Mouse (Mus musculus) E14TG2a.4 (cell line): ENCODE results near the gene Apoe.

Experiments used
- H3K27me3 ChIP-seq: 2 replicates; pipeline ENCODE4 v1.6.1; 2014; ENCODE audit warnings: low read length, control low read depth; ENCODE audit not compliant: insufficient read depth
- H3K36me3 ChIP-seq: 2 replicates; pipeline ENCODE4 v1.6.1; 2014; ENCODE audit warnings: low read length, control low read depth; ENCODE audit not compliant: insufficient read depth
- H3K4me1 ChIP-seq: replicated peaks from 2 replicates; pipeline ENCODE4 v1.6.1; 2014; ENCODE audit warnings: low read depth, low read length, control low read depth
- H3K4me3 ChIP-seq: replicated peaks from 2 replicates; pipeline ENCODE4 v1.5.1; 2014; ENCODE audit warnings: mild to moderate bottlenecking, low read length
- H3K9me3 ChIP-seq: 2 replicates; pipeline ENCODE4 v1.6.1; 2014; ENCODE audit warnings: low read length, control low read depth
- CTCF ChIP-seq: conservative IDR thresholded peaks from 2 replicates; pipeline ENCODE4 v1.5.1; 2014; ENCODE audit warnings: low read length
- NANOG ChIP-seq: IDR thresholded peaks from 2 replicates; pipeline ENCODE4 v1.6.1; 2014; ENCODE audit warnings: borderline replicate concordance, low read length, mixed read lengths
- POU5F1 ChIP-seq: IDR thresholded peaks from 2 replicates; pipeline ENCODE4 v1.6.1; 2014; ENCODE audit warnings: low read length, borderline replicate concordance

Apoe gene

GRCm38 (mm10) chr7:19681202-19681694, 17.7 kb downstream of the Apoe start, which contains the start of the genes Gm44805 and Apoc4:
Gene Gm44805, minus strand, starts transcription at chr7:19681423.
Gene Apoc4, minus strand, starts transcription at chr7:19681479.
- Histone ChIP-seq H3K27me3 (no peaks in the 10 kb centered on the region), H3K4me1 (peaks cover 54% of the 10 kb centered on the region)
- TF ChIP-seq NANOG (no peak), POU5F1 (no peak), CTCF (no peak)

GRCm38 (mm10) chr7:19680702-19681101, 18.3 kb downstream of the Apoe start:
- no peak overlapping the region for H3K4me3 ChIP-seq
- TF ChIP-seq CTCF: no peak
- TF ChIP-seq NANOG: no peak
- no peak for TF ChIP-seq POU5F1
- H3K4me1 ChIP-seq: peaks cover 52% of the 10 kb centered on the region
- no peaks in the 10 kb centered on the region for H3K36me3 ChIP-seq
- no peaks in the 10 kb centered on the region for H3K9me3 ChIP-seq
- H3K27me3 ChIP-seq: no peaks in the 10 kb centered on the region

More at GRCm38 (mm10) chr7:19681202-19681694, 17.7 kb downstream of the Apoe start, which contains the start of the genes Gm44805 and Apoc4:
- Histone ChIP-seq H3K4me3 (no peak within 1 kb of the TSS), H3K36me3 (no peaks in the 10 kb centered on the region), H3K9me3 (no peaks in the 10 kb centered on the region)

GRCm38 (mm10) chr7:19678901-19679300, 20.1 kb downstream of the Apoe start:
- Histone ChIP-seq H3K4me1 (peaks cover 41% of the 10 kb centered on the region), H3K36me3 (no peaks in the 10 kb centered on the region), H3K9me3 (no peaks in the 10 kb centered on the region), H3K4me3 (no peak overlapping the region), H3K27me3 (no peaks in the 10 kb centered on the region)
- TF ChIP-seq NANOG (no peak), CTCF (no peak), POU5F1 (no peak)

GRCm38 (mm10) chr7:19677872-19678271, 21.1 kb downstream of the Apoe start, which contains the start of gene Apoc2:
Gene Apoc2, minus strand, starts transcription at chr7:19677941.
- TF ChIP-seq NANOG (no peak), CTCF (no peak), POU5F1 (no peak)
- H3K4me3 ChIP-seq: no peak within 1 kb of the TSS
- no peaks in the 10 kb centered on the region for H3K9me3 ChIP-seq
- H3K4me1 ChIP-seq: peaks cover 41% of the 10 kb centered on the region
- H3K36me3 ChIP-seq: no peaks in the 10 kb centered on the region
- H3K27me3 ChIP-seq: no peaks in the 10 kb centered on the region

GRCm38 (mm10) chr7:19676662-19677061, 22.3 kb downstream of the Apoe start:
- TF ChIP-seq POU5F1 (no peak), NANOG (no peak), CTCF (no peak)
- H3K4me3 ChIP-seq: no peak overlapping the region

GRCm38 (mm10) chr7:19675824-19676223, 23.2 kb downstream of the Apoe start:
- no peak overlapping the region for H3K4me3 ChIP-seq
- TF ChIP-seq NANOG: no peak
- no peak for TF ChIP-seq CTCF
- no peak for TF ChIP-seq POU5F1
- no peaks in the 10 kb centered on the region for H3K36me3 ChIP-seq
- peaks cover 39% of the 10 kb centered on the region for H3K4me1 ChIP-seq
- H3K27me3 ChIP-seq: no peaks in the 10 kb centered on the region
- no peaks in the 10 kb centered on the region for H3K9me3 ChIP-seq

More at GRCm38 (mm10) chr7:19676662-19677061, 22.3 kb downstream of the Apoe start:
- Histone ChIP-seq H3K36me3 (no peaks in the 10 kb centered on the region), H3K9me3 (no peaks in the 10 kb centered on the region), H3K4me1 (peaks cover 41% of the 10 kb centered on the region), H3K27me3 (no peaks in the 10 kb centered on the region)

- H3K27me3 ChIP-seq: no peaks in the 10 kb centered on the region
- no peaks in the 10 kb centered on the region for H3K9me3 ChIP-seq
- TF ChIP-seq POU5F1 (no peak), CTCF (no peak)
- H3K4me1 ChIP-seq: peaks cover 27% of the 10 kb centered on the region
- H3K36me3 ChIP-seq: no peaks in the 10 kb centered on the region
- no peak overlapping the region for H3K4me3 ChIP-seq
These were observed 25.8 kb downstream of the Apoe start for GRCm38 (mm10) chr7:19673083-19673699.

- H3K4me3 ChIP-seq: no peak overlapping the region
These were observed 27.5 kb downstream of the Apoe start for GRCm38 (mm10) chr7:19671511-19671910.

More at GRCm38 (mm10) chr7:19671511-19671910, 27.5 kb downstream of the Apoe start:
- Histone ChIP-seq H3K27me3 (peaks cover 5% of the 10 kb centered on the region), H3K4me1 (peaks cover 27% of the 10 kb centered on the region), H3K36me3 (no peaks in the 10 kb centered on the region), H3K9me3 (no peaks in the 10 kb centered on the region)
- TF ChIP-seq CTCF (no peak), POU5F1 (no peak), NANOG (no peak)
